Comparison of ENCODE assay signal across 17 mouse cellular contexts in the genomic region with DNA sequence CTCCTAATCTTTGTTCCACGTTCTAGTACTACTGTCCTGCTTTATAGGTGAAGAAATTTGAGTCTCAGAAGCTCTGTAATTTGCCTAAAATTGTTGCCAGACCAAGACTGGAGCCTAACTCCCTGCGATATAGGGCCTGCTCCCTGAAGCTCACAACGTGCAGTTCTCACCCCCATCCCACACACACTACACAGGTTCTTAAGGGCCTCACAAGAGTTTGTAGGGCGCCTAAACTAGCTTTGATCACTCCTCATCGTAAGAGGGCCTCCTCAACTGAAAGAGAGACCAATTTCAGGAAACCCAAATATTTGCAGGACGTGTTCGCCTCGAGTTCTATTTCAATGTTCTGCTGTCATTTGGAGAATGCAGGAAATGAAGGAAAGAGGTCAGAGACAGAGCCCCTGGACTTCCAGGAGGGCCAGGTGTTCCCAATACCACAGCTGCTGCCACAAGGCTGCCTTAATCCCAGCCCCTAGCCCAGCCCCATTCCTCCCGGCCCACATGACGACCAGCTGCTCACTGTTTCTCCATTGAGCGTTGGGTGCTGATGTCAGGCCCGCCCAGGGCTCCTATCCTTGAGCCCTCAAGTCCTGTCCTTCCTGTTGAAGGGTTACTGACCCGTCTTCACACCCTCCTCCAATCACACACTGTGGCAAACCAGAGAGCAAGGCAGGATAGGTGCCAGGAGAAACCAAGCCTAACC. TPM values are rescaled to one million over a fixed set of nuclear protein-coding genes. Genes with fewer than 3 reads are reported as not detected.
DNase-seq lines count a peak whose midpoint lies in the region; ATAC-seq and TF ChIP-seq lines count a peak whose summit lies in the region.
"Had no signal": no experiment of that assay in that cellular context is flagged by ENCODE, and none has a peak within 500 bp of the region (broad histone marks: within the 10 kb centered on the region; RNA-seq: fewer than 3 reads in every experiment).

No protein-coding gene starts in this region.

- no peaks in the 10 kb centered on the region for H3K36me3 ChIP-seq in heart, embryonic 13.5 days
- H3K36me3 ChIP-seq in lung, postnatal 0 days (ENCODE audit: insufficient read depth, low read length), result no peaks in the 10 kb centered on the region
- no peaks in the 10 kb centered on the region for H3K36me3 ChIP-seq in embryonic facial prominence, embryonic 15.5 days
- H3K36me3 ChIP-seq: midbrain, embryonic 15.5 days; neural tube, embryonic 12.5 days; stomach, embryonic 15.5 days had no signal

- no peaks in the 10 kb centered on the region for H3K9me3 ChIP-seq in heart, embryonic 13.5 days
- H3K9me3 ChIP-seq in lung, postnatal 0 days (ENCODE audit: low read length), result no peaks in the 10 kb centered on the region
- H3K9me3 ChIP-seq in embryonic facial prominence, embryonic 15.5 days (replicated peaks), result no peaks in the 10 kb centered on the region
- H3K9me3 ChIP-seq: midbrain, embryonic 15.5 days; neural tube, embryonic 12.5 days; stomach, embryonic 15.5 days had no signal

- no peak overlapping the region for H3K9ac ChIP-seq in heart, embryonic 13.5 days
- H3K9ac ChIP-seq in lung, postnatal 0 days (replicated peaks; ENCODE audit: low read depth), result no peak overlapping the region
- H3K9ac ChIP-seq in embryonic facial prominence, embryonic 15.5 days, result no peak overlapping the region
- H3K9ac ChIP-seq: liver, postnatal 0 days; midbrain, embryonic 15.5 days; neural tube, embryonic 12.5 days; stomach, embryonic 15.5 days had no signal

- H3K4me3 ChIP-seq in heart, embryonic 13.5 days, result no peak overlapping the region
- no peak overlapping the region for H3K4me3 ChIP-seq in lung, postnatal 0 days (ENCODE audit: low read depth, low read length)
- H3K4me3 ChIP-seq in embryonic facial prominence, embryonic 15.5 days (replicated peaks), result no peak overlapping the region
- H3K4me3 ChIP-seq: midbrain, embryonic 15.5 days; neural tube, embryonic 12.5 days; stomach, embryonic 15.5 days had no signal

- TF ChIP-seq CTCF in lung, postnatal 0 days (IDR thresholded peaks at IDR 0.05), result no peak

- ATAC-seq in heart, embryonic 13.5 days (ENCODE audit: extremely low read depth, insufficient number of reproducible peaks, low FRiP score, low TSS enrichment), result no peak
- ATAC-seq in lung, postnatal 0 days, result peak; percentile 57
- peak; percentile 57; the same call in 1 of the 2 replicates for ATAC-seq in embryonic facial prominence, embryonic 15.5 days (ENCODE audit: insufficient number of reproducible peaks, low FRiP score, low TSS enrichment, low read depth)
- ATAC-seq in megakaryocyte-erythroid progenitor cell, adult 5-6 weeks (replicated peaks; ENCODE audit: low FRiP score, low TSS enrichment, poor library complexity, severe bottlenecking), result no peak
- ATAC-seq: activated CD4-positive, CD25-positive, alpha-beta regulatory T cell, adult 4 months; inflammation-experienced regulatory T-cells, adult 6 months; liver, postnatal 0 days; midbrain, embryonic 15.5 days had no signal

- no peak overlapping the region for H3K4me2 ChIP-seq in heart, embryonic 13.5 days
- H3K4me2 ChIP-seq in lung, postnatal 0 days (replicated peaks; ENCODE audit: low read depth, low read length), result no peak overlapping the region
- H3K4me2 ChIP-seq in embryonic facial prominence, embryonic 15.5 days (replicated peaks), result no peak overlapping the region
- H3K4me2 ChIP-seq: midbrain, embryonic 15.5 days; neural tube, embryonic 12.5 days; stomach, embryonic 15.5 days had no signal

- peaks cover 62% of the 10 kb centered on the region for H3K4me1 ChIP-seq in heart, embryonic 13.5 days
- H3K4me1 ChIP-seq in lung, postnatal 0 days (ENCODE audit: insufficient read depth, low read depth, low read length), result peaks cover 41% of the 10 kb centered on the region
- H3K4me1 ChIP-seq in embryonic facial prominence, embryonic 15.5 days, result peaks cover 11% of the 10 kb centered on the region; the same call in 1 of the 2 replicates
- H3K4me1 ChIP-seq: midbrain, embryonic 15.5 days; neural tube, embryonic 12.5 days had no signal

- H3K27me3 ChIP-seq in heart, embryonic 13.5 days (replicated peaks), result no peaks in the 10 kb centered on the region
- H3K27me3 ChIP-seq in lung, postnatal 0 days (replicated peaks; ENCODE audit: insufficient read depth, low read length), result no peaks in the 10 kb centered on the region
- H3K27me3 ChIP-seq in embryonic facial prominence, embryonic 15.5 days, result no peaks in the 10 kb centered on the region
- H3K27me3 ChIP-seq: midbrain, embryonic 15.5 days; neural tube, embryonic 12.5 days; stomach, embryonic 15.5 days had no signal

- H3K27ac ChIP-seq in heart, embryonic 13.5 days (replicated peaks), result peak overlapping the region; percentile 13; the same call in 1 of the 2 replicates
- H3K27ac ChIP-seq in lung, postnatal 0 days (ENCODE audit: low read length), result peak overlapping the region; percentile 17; the same call in 1 of the 2 replicates
- peak overlapping the region; percentile 9; the same call in 1 of the 2 replicates for H3K27ac ChIP-seq in embryonic facial prominence, embryonic 15.5 days (replicated peaks)
- H3K27ac ChIP-seq: midbrain, embryonic 15.5 days; neural tube, embryonic 12.5 days; stomach, embryonic 15.5 days had no signal

- 64% methylated on average over 13 of the region's 13 CpGs for WGBS in heart, embryonic 13.5 days
- 33% methylated on average over 13 of the region's 13 CpGs for WGBS in lung, postnatal 0 days
- WGBS in embryonic facial prominence, embryonic 15.5 days, result 52% methylated on average over 13 of the region's 13 CpGs

- no peak for DNase-seq in heart, adult 18-20 months
- DNase-seq in lung, postnatal 0 days (ENCODE audit: low spot score), result no peak
- DNase-seq in lung, postnatal 10 days, result no peak
- DNase-seq in mesoderm, embryonic 11.5 days (ENCODE audit: low read depth, low spot score), result peak; percentile 27
- DNase-seq: cerebellum, postnatal 25 days; kidney, postnatal 14 days; liver, postnatal 0 days had no signal

- no peak for TF ChIP-seq EP300 in lung, postnatal 0 days (IDR thresholded peaks at IDR 0.05)

RNA-seq across cellular contexts. Expression of a gene that starts 40.1 kb away (rescaled TPM):
- 13.8 and 16.1 TPM in 2 replicates for polyA plus RNA-seq in heart, embryonic 13.5 days (2015; fragmentation: Nextera tagmentation; extraction: Ambion mirVana)
- total RNA-seq in heart, adult 18-20 months (2021), result 10 to 100 TPM; 39.4 to 47.3 TPM
- 53.6 and 56.0 TPM in 2 replicates for polyA plus RNA-seq in lung, postnatal 0 days (2015; fragmentation: Nextera tagmentation; extraction: Ambion mirVana)
- 32.1 and 37.2 TPM in 2 replicates for polyA plus RNA-seq in embryonic facial prominence, embryonic 15.5 days (2015; fragmentation: Nextera tagmentation; extraction: Ambion mirVana)
- total RNA-seq in megakaryocyte-erythroid progenitor cell, adult 5-6 weeks (2014; fragmentation: Nextera tagmentation), result not detected in 2 replicates
- not detected in 2 replicates for total RNA-seq in megakaryocyte-erythroid progenitor cell, adult 5-6 weeks (2017)
- total RNA-seq: granulocyte monocyte progenitor cell, adult 5-6 weeks; MEL had no signal

Comparison
In these comparisons a context has a peak if more than half of its experiments do, and no peak if none do; other contexts are left out.
1. ATAC-seq: peak in lung, postnatal 0 days (single experiment) and embryonic facial prominence, embryonic 15.5 days (single experiment); none in heart, embryonic 13.5 days (single experiment) and megakaryocyte-erythroid progenitor cell, adult 5-6 weeks (single experiment).
2. Peak in every context shown above with its lines, with median percentiles within 50 percentile points of each other: H3K27ac ChIP-seq.